Mouse (Mus musculus): ENCODE measurements around the gene Slc26a10.

Slc26a10 gene

DNA sequence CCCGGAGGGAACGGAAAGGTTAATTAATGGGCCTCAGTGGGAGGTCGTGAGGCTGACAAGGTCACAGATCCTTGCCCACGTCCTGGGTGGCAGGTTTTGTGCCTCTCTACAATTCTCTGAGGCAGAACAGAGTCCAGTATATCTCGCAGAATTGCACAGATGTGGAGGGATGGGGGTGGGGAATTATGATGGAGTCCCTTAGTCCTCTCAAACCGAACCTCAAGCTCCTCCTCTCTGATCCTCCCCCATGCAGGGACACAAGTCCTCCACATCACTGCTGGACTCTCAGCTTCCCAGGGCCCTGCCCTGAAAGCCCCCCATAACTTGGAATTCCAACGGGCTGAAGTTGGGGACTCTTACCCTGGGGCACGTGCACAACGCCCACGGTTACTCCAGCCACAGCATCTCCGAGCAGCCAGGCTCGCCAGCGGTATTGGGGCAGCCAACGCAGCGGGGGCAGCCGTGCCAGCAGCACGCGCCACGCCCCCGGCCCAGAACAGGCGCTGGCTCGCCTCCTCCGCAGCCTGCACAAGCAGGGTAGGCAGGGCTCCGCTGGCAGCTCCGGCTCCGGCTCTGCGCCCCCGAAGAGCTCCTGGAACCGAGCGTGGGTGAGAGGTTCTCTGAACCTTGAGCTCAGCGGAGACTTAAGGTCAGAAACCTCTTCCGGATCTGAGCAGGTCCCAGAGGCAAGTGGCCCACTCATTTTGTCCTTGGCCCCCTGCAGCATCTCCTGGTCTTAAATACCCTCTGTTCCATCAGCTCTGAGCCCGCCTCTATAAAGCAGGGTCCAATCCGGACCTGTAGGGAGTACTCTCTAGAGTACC is at the start of gene Slc26a10:
TSS of gene Slc26a10 (minus strand) at position 775 of the 824 bp plus-strand sequence.
- DNase-seq = no peak

DNA sequence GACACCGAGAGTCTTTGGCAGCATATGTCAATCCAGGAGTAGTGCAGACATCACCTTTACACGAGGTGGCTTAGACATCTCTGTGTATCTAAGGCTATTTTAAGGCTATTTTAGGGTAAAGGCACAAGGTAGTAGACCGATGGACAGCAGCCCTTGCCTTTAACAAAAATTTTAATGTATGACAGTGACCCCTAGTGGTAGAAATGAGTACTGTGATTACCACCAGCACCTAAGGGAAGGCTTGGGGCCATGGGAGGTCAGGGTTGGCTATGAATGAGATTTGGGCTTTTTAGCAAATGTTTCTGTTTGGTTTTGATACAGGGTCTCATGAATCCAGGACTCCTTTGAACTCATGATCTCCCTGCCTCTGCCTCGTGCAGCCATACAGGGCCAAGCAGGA is 48.5 kb upstream of the Slc26a10 start:
- DNase-seq = peak; percentile 58

DNA sequence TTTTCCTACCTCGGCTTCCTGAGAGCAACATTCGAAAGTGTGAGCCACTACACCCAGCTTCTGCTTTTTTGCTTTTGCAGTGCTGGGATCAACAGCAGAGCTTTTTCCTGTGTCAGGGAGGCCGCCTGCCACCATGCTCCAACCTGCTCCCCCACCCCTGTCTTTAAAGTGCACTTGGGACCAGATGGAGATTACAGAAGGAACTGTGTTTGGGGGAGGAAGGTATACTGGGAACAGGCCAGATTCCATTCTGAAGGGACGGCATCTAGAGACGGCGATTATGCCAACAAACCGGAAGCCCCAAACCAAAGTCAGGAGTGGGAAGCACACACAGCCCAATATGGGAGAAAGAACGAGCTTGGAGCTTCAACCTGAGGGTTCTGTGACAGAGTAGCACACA is 46.7 kb upstream of the Slc26a10 start:
- no peak for DNase-seq

GRCm38 (mm10) chr10:127226318-127226895 is 46.0 kb upstream of the Slc26a10 start:
- no peak for DNase-seq

- DNase-seq = peak; percentile 28
Observed at GRCm38 (mm10) chr10:127225732-127226131, 45.3 kb upstream of the Slc26a10 start.

DNA sequence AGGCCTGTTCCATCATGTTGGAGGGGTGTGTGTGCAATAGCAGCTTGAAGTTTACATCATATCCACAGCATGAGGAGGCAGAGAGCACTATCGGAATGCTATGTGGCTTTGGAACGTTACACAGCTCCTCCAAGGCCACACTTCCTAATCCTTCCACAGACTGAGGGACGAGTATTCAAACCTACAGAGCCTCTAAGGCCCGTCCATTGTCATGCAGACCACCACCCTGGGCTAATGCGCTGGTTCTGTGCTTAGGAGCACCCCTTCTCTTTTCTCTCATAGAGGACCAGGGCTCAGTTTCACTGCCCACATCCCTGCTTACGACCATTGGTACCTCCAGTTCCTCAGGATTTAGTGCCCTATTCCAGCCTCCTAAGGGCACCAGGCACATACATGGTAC is 44.8 kb upstream of the Slc26a10 start:
- DNase-seq = no peak

DNA sequence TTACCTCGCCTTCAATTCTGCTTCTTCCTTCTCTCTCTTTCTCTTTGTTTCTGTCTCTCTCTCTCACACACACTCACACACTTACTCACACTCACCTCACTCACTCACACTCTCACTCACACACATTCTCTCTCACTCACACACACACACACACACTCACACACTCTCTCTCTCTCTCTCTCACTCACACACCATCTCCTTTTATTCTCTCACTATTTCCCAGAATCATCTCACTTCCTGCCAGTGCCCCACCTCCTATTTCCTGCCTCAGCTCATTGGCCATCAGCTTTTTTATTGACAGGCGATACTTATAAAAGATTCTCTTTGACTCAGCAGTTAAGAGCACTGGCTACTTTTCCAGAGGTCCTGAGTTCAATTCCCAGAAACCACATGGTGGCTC is 37.9 kb upstream of the Slc26a10 start:
- DNase-seq = no peak

DNA sequence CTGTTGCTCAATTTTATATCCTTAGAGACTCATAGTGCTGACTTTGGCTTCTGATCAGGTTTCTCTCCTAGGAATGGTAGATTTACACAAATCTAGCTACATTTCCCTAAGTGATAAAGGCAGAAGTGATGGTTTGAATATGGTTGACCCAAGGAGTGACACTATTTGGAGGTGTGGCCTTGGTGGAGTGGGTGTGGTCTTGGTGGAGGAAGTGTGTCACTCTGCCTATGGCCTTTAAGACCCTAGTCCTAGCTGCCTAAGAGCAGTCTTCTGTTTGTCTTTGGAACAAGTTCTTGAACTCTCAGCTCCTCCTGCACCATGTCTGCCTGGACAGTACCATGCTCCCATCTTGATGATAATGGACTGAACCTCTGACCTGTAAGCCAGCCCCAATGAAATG is 36.7 kb upstream of the Slc26a10 start:
- DNase-seq = no peak

DNA sequence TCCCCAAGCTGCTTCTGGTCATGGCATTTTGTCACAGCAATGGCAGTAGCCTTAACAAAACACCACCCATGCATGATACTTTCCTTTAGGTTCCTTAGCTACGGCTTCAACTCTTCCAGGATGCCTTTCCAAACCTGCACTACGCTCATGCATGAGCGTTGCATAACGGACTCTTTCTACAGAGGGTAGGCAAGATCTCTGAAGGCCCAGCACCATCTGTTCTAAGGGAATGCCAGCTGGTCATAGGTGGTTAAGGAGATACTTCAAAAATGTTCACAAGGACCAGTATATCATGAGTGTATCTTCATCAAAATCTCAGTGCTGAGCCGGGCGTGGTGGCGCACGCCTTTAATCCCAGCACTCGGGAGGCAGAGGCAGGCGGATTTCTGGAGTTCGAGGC is 36.0 kb upstream of the Slc26a10 start:
- no peak for DNase-seq

GRCm38 (mm10) chr10:127214422-127214803 is 34.0 kb upstream of the Slc26a10 start:
- DNase-seq = no peak

DNA sequence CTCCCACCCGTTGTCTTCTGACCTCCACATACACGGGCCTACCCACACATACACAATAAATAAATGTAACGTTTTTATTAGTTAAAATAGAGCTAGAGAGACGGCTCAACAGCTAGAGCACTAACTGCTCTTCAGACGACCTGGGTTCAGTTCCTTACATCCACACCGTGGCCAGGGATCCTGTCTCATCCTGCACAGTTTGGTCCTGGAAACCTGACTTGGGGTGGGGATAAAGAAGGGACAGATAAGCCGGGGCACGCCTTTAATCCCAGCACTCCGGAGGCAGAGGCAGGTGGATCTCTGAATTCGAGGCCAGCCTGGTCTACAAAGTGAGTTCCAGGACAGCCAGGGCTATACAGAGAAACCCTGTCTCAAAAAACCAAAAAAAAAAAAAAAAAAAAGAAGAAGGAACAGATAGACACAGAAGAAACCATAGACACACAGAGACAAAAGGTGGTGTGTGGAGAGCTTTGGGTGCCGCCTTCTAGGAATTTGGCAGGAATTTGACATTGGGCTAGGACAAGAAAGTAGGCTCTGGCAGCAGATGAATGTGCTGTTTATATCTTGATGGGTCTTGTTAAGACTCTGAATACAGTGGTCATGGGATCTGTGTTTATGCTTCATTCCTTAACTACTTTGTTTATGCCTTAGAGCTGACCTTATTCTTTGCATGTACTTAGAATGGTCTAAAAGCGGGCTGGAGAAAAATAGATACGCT is 33.4 kb upstream of the Slc26a10 start:
- no peak for DNase-seq

- no peak for DNase-seq
Observed at GRCm38 (mm10) chr10:127213272-127213671, 32.8 kb upstream of the Slc26a10 start.

- DNase-seq = peak; percentile 95
Observed at GRCm38 (mm10) chr10:127211414-127211854, 31.0 kb upstream of the Slc26a10 start, which contains the start of gene Pip4k2c. Gene Pip4k2c, minus strand, starts transcription at chr10:127211585.

- DNase-seq = no peak
Observed at GRCm38 (mm10) chr10:127210961-127211405, 30.5 kb upstream of the Slc26a10 start.

- no peak for DNase-seq
Observed at GRCm38 (mm10) chr10:127209928-127210570, 29.6 kb upstream of the Slc26a10 start.

DNA sequence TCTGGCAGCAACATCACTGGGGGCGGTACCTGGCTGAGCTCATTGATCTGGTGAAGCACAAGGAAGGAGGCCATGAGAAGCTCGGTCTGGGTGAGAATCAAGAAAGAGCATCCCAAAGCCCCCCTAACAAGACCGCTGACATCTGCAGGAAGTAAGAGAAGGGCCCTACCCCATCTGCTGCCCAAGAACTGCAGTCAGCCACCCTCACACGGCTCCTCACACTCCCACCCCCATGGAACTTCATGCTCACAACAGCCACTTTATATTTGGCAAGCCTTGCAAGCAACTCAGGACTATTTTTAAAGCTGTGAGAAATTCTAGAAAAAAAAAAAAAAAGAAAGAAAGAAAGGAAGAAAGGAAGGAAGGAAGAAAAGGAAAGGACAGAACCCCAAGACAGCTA is 28.5 kb upstream of the Slc26a10 start:
- DNase-seq = no peak

DNA sequence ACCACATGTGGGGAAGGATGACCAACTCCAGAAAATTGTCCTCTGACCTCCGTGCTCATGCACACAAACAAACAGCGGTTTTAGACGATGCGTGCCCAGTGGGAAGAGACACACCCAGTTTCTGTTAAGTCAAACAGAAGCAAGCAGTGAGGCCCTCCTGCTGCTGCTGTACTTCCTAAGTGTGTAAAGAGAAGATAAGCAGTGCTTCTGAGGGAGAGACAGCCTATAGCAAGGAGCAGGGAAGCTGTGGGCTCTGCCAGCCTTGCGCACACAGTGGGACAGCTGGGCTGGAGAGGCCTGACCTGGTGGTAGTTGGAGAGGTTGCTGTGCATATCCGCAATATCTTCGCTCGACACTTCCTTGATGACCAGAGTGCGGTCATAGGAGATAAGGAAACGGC is 24.9 kb upstream of the Slc26a10 start:
- no peak for DNase-seq

DNA sequence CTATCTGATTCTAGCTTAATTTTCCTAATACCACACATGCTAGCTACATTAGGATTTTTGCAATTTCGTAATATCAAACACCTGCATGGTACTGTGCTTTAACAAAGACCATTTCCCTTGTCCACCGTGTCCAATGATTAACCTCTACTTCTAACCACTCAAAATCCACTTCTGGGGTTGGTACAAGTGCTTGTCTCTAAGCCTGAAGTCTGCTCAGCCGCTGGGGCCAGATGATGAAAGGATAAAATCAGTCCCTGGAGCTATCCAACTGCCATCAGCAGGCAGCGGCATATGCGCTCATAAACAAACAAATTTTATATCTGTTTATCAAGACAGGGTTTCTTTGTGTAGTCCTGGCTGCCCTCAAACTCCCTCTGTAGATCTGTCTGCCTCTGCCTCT is 24.1 kb upstream of the Slc26a10 start:
- no peak for DNase-seq

GRCm38 (mm10) chr10:127203106-127203505 is 22.7 kb upstream of the Slc26a10 start:
- DNase-seq = no peak

GRCm38 (mm10) chr10:127200279-127200678 is 19.8 kb upstream of the Slc26a10 start:
- no peak for DNase-seq

DNA sequence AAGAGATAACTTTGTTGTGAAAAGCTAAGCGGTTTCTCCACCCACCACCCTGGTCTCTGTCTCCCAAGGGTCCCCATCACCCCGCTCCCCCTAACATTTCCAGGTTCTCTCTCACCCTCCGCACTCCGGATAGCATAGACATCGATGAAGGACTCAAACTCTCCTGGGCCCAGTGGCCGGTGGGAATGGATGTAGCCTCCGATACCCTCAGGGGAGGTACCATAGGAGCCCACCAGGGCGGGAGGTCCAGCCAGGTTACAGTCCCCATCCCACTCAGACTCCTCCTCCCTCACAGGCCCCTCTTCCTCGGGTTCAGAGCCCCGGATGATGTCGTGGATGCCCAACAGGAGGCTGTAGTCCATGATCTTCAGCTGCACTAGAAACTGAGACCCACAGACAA is 19.0 kb upstream of the Slc26a10 start:
- no peak for DNase-seq

DNA sequence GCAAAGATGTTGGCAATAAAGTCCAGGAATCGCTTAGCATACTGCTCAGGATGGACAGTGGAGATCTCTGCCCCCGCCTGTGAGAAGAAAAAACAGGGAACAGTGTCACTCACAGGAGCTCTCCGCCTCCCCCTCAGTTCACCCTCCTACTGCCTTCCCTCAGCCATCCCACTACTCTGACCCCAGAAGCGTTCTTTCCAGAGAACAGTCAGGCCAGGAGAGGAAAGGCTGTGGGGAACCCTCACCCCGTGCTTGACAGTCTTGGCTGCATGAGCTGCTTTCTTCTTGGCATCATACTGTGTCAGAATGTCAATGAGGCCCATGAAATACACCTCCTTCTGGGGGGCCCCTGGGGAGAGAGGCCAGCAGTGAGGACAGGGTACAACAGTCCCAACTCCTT is 18.6 kb upstream of the Slc26a10 start:
- no peak for DNase-seq

DNA sequence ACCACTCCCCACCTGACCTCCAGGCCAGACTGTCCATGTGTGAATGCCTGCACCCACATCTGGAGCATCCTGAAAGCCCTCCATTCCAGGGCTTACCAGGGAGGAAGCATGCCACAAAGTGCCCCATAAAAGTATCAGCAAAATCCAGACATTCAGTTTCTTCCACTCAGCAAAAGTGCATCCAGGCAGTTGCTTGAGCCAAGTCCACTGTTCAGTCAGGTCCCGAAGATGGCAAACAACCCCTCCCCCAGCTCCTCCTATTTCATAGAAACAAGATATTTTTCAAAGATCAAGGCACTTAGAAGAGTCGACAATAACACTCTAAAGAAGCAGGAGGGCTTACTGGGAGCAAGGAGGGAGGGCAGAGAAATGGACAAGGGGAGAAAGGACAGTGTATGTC is 18.0 kb upstream of the Slc26a10 start:
- no peak for DNase-seq
